Mouse (Mus musculus): Measurements from ENCODE around the gene Lamb1. TPM values are rescaled to one million over a fixed set of nuclear protein-coding genes. Genes with fewer than 3 reads are reported as not detected.

Lamb1 gene
- 118 and 123 TPM in 2 replicates for polyA plus RNA-seq (2014; fragmentation: Nextera tagmentation; extraction: Ambion mirVana)

DNA sequence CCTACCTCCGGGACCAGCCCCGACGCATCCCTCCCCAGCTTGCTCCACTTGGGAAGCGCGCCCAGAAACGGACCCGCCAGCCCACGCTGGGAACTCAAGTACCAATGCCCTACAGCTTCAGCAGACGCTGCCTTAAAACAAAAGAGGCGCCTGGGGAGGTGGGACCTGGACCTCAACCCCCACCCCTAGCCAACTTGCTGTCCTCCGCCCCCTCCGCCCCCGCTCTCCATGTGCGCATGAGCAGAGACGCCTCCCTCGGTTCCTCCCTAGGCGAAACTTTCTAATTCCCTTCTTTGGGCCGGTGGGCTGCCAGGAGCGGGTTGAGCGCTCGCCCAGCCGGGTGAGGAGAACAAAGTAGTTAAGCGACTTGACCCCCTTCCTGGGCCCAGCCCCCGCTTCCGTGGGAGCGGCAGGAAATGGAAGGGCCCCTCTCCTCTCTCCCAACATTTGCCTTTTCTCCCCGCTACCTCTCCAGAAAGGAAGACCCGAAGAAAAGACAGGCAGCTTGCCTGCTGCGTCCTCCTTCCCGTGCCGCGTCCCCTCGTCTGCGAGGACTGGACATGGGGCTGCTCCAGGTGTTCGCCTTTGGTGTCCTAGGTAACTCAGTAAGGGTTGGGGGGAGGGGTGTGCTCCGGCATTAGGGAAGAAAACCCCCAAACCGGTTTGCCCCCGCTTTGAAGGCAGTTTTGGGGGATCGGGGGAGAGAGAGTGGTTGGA lies at the start of gene Lamb1:
Lamb1 (plus strand) TSS at position 230 of the 717 bp plus-strand sequence.
- Histone ChIP-seq H3K36me3 (ENCODE audit: insufficient read depth) (peaks cover 35% of the 10 kb centered on the region), H3K9ac (peak within 1 kb of the TSS; percentile 89), H3K27me3 (ENCODE audit: insufficient read depth, low read length) (no peaks in the 10 kb centered on the region), H3K27ac (ENCODE audit: low read depth) (peak within 1 kb of the TSS; percentile 84), H3K9me3 (ENCODE audit: low read depth, low read length) (no peaks in the 10 kb centered on the region), H3K4me2 (peak within 1 kb of the TSS; percentile 85), H3K4me3 (ENCODE audit: low read depth, low read length) (peak within 1 kb of the TSS; percentile 78), H3K4me1 (ENCODE audit: insufficient read depth) (peaks cover 14% of the 10 kb centered on the region)
- no peak for TF ChIP-seq CTCF (IDR thresholded peaks at IDR 0.05; ENCODE audit: low read depth)
- ATAC-seq (ENCODE audit: insufficient read depth), result peak; percentile 77
- DNase-seq, result peak; percentile 88
- WGBS, result under 1% methylated on average over 38 of the region's 39 CpGs

DNA sequence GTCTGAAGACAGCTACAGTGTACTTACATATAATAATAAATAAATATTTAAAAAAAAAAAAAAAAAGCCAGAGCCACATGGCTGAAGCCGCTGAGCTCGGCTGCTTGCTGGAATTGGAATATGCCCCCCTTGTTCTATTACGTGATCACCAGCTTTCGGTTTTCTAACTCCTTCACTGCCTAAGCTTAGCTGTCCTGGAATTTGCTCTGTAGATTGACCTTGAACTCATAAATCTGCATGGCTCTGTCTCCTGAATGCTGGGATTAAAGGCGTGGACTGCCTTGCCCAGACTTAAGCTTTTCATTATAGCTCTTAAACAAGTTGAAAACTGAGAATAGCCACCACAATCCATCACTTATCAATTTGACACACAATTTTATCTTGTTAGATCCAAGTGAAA lies 47.8 kb upstream of the Lamb1 start:
- no peak for ATAC-seq (ENCODE audit: insufficient read depth)
- WGBS, result 72% methylated on average over 5 of the region's 5 CpGs
- no peak overlapping the region for H3K4me3 ChIP-seq (ENCODE audit: low read depth, low read length)

GRCm38 (mm10) chr12:31218774-31219173 lies 46.3 kb upstream of the Lamb1 start:
- H3K9me3 ChIP-seq (ENCODE audit: low read depth, low read length), result no peaks in the 10 kb centered on the region
- TF ChIP-seq CTCF (IDR thresholded peaks at IDR 0.05; ENCODE audit: low read depth), result no peak
- WGBS, result 33% methylated on average over 3 of the region's 3 CpGs
- ATAC-seq (ENCODE audit: insufficient read depth) (peak; percentile 46; the same call in 1 of the 2 replicates), DNase-seq (peak; percentile 70)
- H3K9ac ChIP-seq, result no peak overlapping the region
- H3K27me3 ChIP-seq (ENCODE audit: insufficient read depth, low read length), result no peaks in the 10 kb centered on the region
- H3K4me3 ChIP-seq (ENCODE audit: low read depth, low read length), result no peak overlapping the region
- no peak overlapping the region for H3K4me2 ChIP-seq
- H3K36me3 ChIP-seq (ENCODE audit: insufficient read depth), result no peaks in the 10 kb centered on the region
- H3K4me1 ChIP-seq (ENCODE audit: insufficient read depth), result no peaks in the 10 kb centered on the region; the same call in 1 of the 2 replicates
- 0 out of 2 replicates have a peak overlapping the region, but pooled peaks have one; percentile 58 for H3K27ac ChIP-seq (ENCODE audit: low read depth)

More for the DNA sequence above, 47.8 kb upstream of the Lamb1 start:
- H3K36me3 ChIP-seq (ENCODE audit: insufficient read depth), result no peaks in the 10 kb centered on the region
- no peak for TF ChIP-seq CTCF (IDR thresholded peaks at IDR 0.05; ENCODE audit: low read depth)
- no peak overlapping the region for H3K9ac ChIP-seq
- no peaks in the 10 kb centered on the region; the same call in 1 of the 2 replicates for H3K4me1 ChIP-seq (ENCODE audit: insufficient read depth)
- no peak overlapping the region for H3K4me2 ChIP-seq
- no peaks in the 10 kb centered on the region for H3K9me3 ChIP-seq (ENCODE audit: low read depth, low read length)
- no peak overlapping the region for H3K27ac ChIP-seq (ENCODE audit: low read depth)
- DNase-seq, result no peak
- no peaks in the 10 kb centered on the region for H3K27me3 ChIP-seq (ENCODE audit: insufficient read depth, low read length)

GRCm38 (mm10) chr12:31221522-31221921 lies 43.5 kb upstream of the Lamb1 start:
- no peak overlapping the region for H3K9ac ChIP-seq
- TF ChIP-seq CTCF (IDR thresholded peaks at IDR 0.05; ENCODE audit: low read depth), result no peak
- no peak overlapping the region for H3K4me3 ChIP-seq (ENCODE audit: low read depth, low read length)
- H3K27ac ChIP-seq (ENCODE audit: low read depth), result no peak overlapping the region
- WGBS, result 62% methylated on average over 6 of the region's 6 CpGs
- ATAC-seq (ENCODE audit: insufficient read depth) (no peak), DNase-seq (no peak)
- no peaks in the 10 kb centered on the region for H3K36me3 ChIP-seq (ENCODE audit: insufficient read depth)
- H3K27me3 ChIP-seq (ENCODE audit: insufficient read depth, low read length), result no peaks in the 10 kb centered on the region
- H3K4me1 ChIP-seq (ENCODE audit: insufficient read depth), result no peaks in the 10 kb centered on the region
- H3K4me2 ChIP-seq, result no peak overlapping the region
- no peaks in the 10 kb centered on the region for H3K9me3 ChIP-seq (ENCODE audit: low read depth, low read length)

DNA sequence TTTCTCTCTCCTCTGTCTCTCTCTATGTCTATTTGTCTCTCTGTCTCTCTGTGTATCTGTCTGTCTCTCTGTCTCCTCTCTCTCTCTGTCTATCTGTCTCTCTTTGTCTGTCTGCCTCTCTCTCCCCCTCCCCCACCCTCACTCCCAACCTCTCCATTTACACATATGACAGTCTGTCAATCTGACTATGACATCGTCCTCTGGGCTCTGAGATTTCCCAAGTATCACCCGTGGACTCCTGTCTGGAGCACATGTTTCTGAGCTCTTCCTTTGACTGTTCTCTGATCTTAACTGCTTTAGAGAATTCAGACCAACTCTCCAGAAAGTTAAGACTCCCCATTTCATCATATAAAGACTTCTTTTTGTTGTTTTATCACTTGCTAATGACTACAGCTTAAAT lies 42.8 kb upstream of the Lamb1 start:
- DNase-seq (no peak), ATAC-seq (ENCODE audit: insufficient read depth) (no peak; the same call in 1 of the 2 replicates)
- Histone ChIP-seq H3K9ac (no peak overlapping the region), H3K36me3 (ENCODE audit: insufficient read depth) (no peaks in the 10 kb centered on the region), H3K4me3 (ENCODE audit: low read depth, low read length) (no peak overlapping the region), H3K9me3 (ENCODE audit: low read depth, low read length) (no peaks in the 10 kb centered on the region), H3K4me1 (ENCODE audit: insufficient read depth) (no peaks in the 10 kb centered on the region), H3K4me2 (no peak overlapping the region), H3K27me3 (ENCODE audit: insufficient read depth, low read length) (no peaks in the 10 kb centered on the region), H3K27ac (ENCODE audit: low read depth) (no peak overlapping the region)
- no peak for TF ChIP-seq CTCF (IDR thresholded peaks at IDR 0.05; ENCODE audit: low read depth)
- 45% methylated on average over 2 of the region's 2 CpGs for whole genome bisulfite sequencing

DNA sequence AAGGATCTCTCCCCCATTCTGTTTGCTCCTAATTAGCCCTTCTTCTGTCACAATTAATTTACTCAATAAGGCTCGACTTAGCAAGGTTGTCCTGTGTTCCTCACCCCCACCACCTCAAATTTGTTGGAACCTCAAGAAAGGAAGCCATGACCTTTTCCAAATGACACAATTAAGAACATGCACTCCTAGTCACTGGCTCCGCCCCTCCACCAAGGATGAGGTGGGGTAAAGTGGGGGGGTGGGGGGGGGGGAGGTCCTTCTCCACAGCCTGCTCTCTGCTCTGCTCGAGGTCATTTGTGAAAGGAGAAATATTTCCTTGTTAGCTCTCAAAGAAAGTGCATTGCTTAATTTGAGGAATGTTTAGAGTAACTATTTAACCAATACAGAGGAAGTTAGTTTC lies 42.3 kb upstream of the Lamb1 start:
- Histone ChIP-seq H3K4me2 (no peak overlapping the region), H3K9ac (no peak overlapping the region), H3K9me3 (ENCODE audit: low read depth, low read length) (no peaks in the 10 kb centered on the region), H3K4me1 (ENCODE audit: insufficient read depth) (no peaks in the 10 kb centered on the region), H3K4me3 (ENCODE audit: low read depth, low read length) (no peak overlapping the region), H3K36me3 (ENCODE audit: insufficient read depth) (no peaks in the 10 kb centered on the region), H3K27ac (ENCODE audit: low read depth) (no peak overlapping the region), H3K27me3 (ENCODE audit: insufficient read depth, low read length) (no peaks in the 10 kb centered on the region)
- TF ChIP-seq CTCF (IDR thresholded peaks at IDR 0.05; ENCODE audit: low read depth), result no peak
- ATAC-seq (ENCODE audit: insufficient read depth) (no peak), DNase-seq (no peak)
- WGBS, result 35% methylated on average over 3 of the region's 3 CpGs

- Histone ChIP-seq H3K9ac (no peak overlapping the region), H3K27ac (ENCODE audit: low read depth) (no peak overlapping the region), H3K4me1 (ENCODE audit: insufficient read depth) (peaks cover 3% of the 10 kb centered on the region; the same call in 1 of the 2 replicates), H3K4me2 (no peak overlapping the region), H3K4me3 (ENCODE audit: low read depth, low read length) (no peak overlapping the region), H3K36me3 (ENCODE audit: insufficient read depth) (no peaks in the 10 kb centered on the region), H3K27me3 (ENCODE audit: insufficient read depth, low read length) (no peaks in the 10 kb centered on the region), H3K9me3 (ENCODE audit: low read depth, low read length) (no peaks in the 10 kb centered on the region)
- no peak for DNase-seq
- WGBS, result 64% methylated on average over 8 of the region's 8 CpGs
- no peak for TF ChIP-seq CTCF (IDR thresholded peaks at IDR 0.05; ENCODE audit: low read depth)
- ATAC-seq (ENCODE audit: insufficient read depth), result no peak
Observed at GRCm38 (mm10) chr12:31225451-31225850, 39.6 kb upstream of the Lamb1 start.

Data from lung, embryonic 14.5 days (tissue).